Mouse (Mus musculus) left cerebral cortex, postnatal 36 days (tissue): ENCODE data around the gene C1qbp. TPM values are rescaled to one million over a fixed set of nuclear protein-coding genes. Genes with fewer than 3 reads are reported as not detected.

ENCODE experiments used
- total RNA-seq, 2 experiments: library from RNA; stranded (reverse); gene quantifications; 2 replicates each; pipeline ENCODE4 v1.2.3; 2021

C1qbp gene
- total RNA-seq, 2 experiments from 2014 or later, result 87.4 to 91.5 TPM

Other genes with a start within 250 kb of the C1qbp start
- gene Zfp3, start 218.8 kb downstream of the C1qbp start, total RNA-seq, result 10 to 100 TPM; 17.3 to 21.7 TPM
- not detected for gene Scimp, start 170.4 kb downstream of the C1qbp start, total RNA-seq
- 100 to 1,000 TPM; 124 to 125 TPM for gene Rabep1, start 138.2 kb downstream of the C1qbp start, total RNA-seq
- 10 to 100 TPM; 50.8 to 53.3 TPM for gene Nup88, start 13.1 kb downstream of the C1qbp start, total RNA-seq
- 10 to 100 TPM; 32.4 to 49.1 TPM for gene Rpain, start 12.8 kb downstream of the C1qbp start, total RNA-seq
- gene Dhx33, start 21.4 kb upstream of the C1qbp start, total RNA-seq, result 10 to 100 TPM; 25.6 to 28.9 TPM
- gene Mis12, start 36.6 kb upstream of the C1qbp start, total RNA-seq, result 10 to 100 TPM; 14.9 to 16.5 TPM
- gene Derl2, start 36.8 kb upstream of the C1qbp start, total RNA-seq, result 10 to 100 TPM; 19.8 to 25.5 TPM
- gene 6330403K07Rik, start 50.5 kb upstream of the C1qbp start, total RNA-seq, result 100 to 1,000 TPM; 217 to 253 TPM
- under 1 TPM; 0.62 to 0.84 TPM for gene Nlrp1a, start 161.7 kb upstream of the C1qbp start, total RNA-seq
- gene Nlrp1b, start 247.7 kb upstream of the C1qbp start, total RNA-seq, result under 1 TPM; 0.25 to 0.27 TPM